Mouse (Mus musculus): ENCODE results near the gene Arfgap3. TPM values are rescaled to one million over a fixed set of nuclear protein-coding genes. Genes with fewer than 3 reads are reported as not detected.

Gene Arfgap3
- total and polyA plus RNA-seq, 2 experiments from 2014 or later, result 31.0 to 59.3 TPM

GRCm38 (mm10) chr15:83296050-83296449 lies 54.0 kb downstream of the Arfgap3 start:
- Histone ChIP-seq H3K27ac (no peak overlapping the region), H3K4me2 (ENCODE audit: low read depth, low read length) (no peak overlapping the region), H3K9me3 (ENCODE audit: low read length) (no peaks in the 10 kb centered on the region), H3K9ac (replicated peaks; ENCODE audit: low read length) (no peak overlapping the region), H3K4me3 (ENCODE audit: low read length) (no peak overlapping the region), H3K4me1 (ENCODE audit: insufficient read depth, low read length) (no peaks in the 10 kb centered on the region), H3K27me3 (ENCODE audit: insufficient read depth, low read length) (no peaks in the 10 kb centered on the region), H3K36me3 (ENCODE audit: insufficient read depth, low read length) (no peaks in the 10 kb centered on the region)
- no peak for ATAC-seq
- no peak for TF ChIP-seq CTCF (IDR thresholded peaks at IDR 0.05; ENCODE audit: low read depth)
- 90% methylated on average over 4 of the region's 4 CpGs for WGBS
- no peak for DNase-seq (ENCODE audit: low spot score)

- ATAC-seq, result no peak
Measured at GRCm38 (mm10) chr15:83294954-83295353, 55.1 kb downstream of the Arfgap3 start.

GRCm38 (mm10) chr15:83293706-83294645 lies 56.1 kb downstream of the Arfgap3 start:
- H3K4me3 ChIP-seq (ENCODE audit: low read length), result no peak overlapping the region
- no peak overlapping the region for H3K27ac ChIP-seq
- DNase-seq (ENCODE audit: low spot score) (peak; percentile 47), ATAC-seq (no peak)
- no peaks in the 10 kb centered on the region for H3K9me3 ChIP-seq (ENCODE audit: low read length)
- no peak for TF ChIP-seq CTCF (IDR thresholded peaks at IDR 0.05; ENCODE audit: low read depth)
- no peaks in the 10 kb centered on the region for H3K27me3 ChIP-seq (ENCODE audit: insufficient read depth, low read length)
- no peaks in the 10 kb centered on the region for H3K4me1 ChIP-seq (ENCODE audit: insufficient read depth, low read length)
- H3K9ac ChIP-seq (replicated peaks; ENCODE audit: low read length), result no peak overlapping the region
- H3K4me2 ChIP-seq (ENCODE audit: low read depth, low read length), result no peak overlapping the region
- 78% methylated on average over 8 of the region's 8 CpGs for WGBS
- no peaks in the 10 kb centered on the region for H3K36me3 ChIP-seq (ENCODE audit: insufficient read depth, low read length)

More at GRCm38 (mm10) chr15:83294954-83295353, 55.1 kb downstream of the Arfgap3 start:
- no peak for TF ChIP-seq CTCF (IDR thresholded peaks at IDR 0.05; ENCODE audit: low read depth)
- DNase-seq (ENCODE audit: low spot score), result no peak
- no peak overlapping the region for H3K4me2 ChIP-seq (ENCODE audit: low read depth, low read length)
- no peaks in the 10 kb centered on the region for H3K36me3 ChIP-seq (ENCODE audit: insufficient read depth, low read length)
- no peak overlapping the region for H3K9ac ChIP-seq (replicated peaks; ENCODE audit: low read length)
- no peaks in the 10 kb centered on the region for H3K27me3 ChIP-seq (ENCODE audit: insufficient read depth, low read length)
- 85% methylated on average over 3 of the region's 3 CpGs for WGBS
- no peak overlapping the region for H3K27ac ChIP-seq
- H3K4me3 ChIP-seq (ENCODE audit: low read length), result no peak overlapping the region
- no peaks in the 10 kb centered on the region for H3K4me1 ChIP-seq (ENCODE audit: insufficient read depth, low read length)
- no peaks in the 10 kb centered on the region for H3K9me3 ChIP-seq (ENCODE audit: low read length)

GRCm38 (mm10) chr15:83293144-83293543 lies 56.9 kb downstream of the Arfgap3 start:
- TF ChIP-seq CTCF (IDR thresholded peaks at IDR 0.05; ENCODE audit: low read depth), result no peak
- Histone ChIP-seq H3K9me3 (ENCODE audit: low read length) (no peaks in the 10 kb centered on the region), H3K4me3 (ENCODE audit: low read length) (no peak overlapping the region), H3K4me2 (ENCODE audit: low read depth, low read length) (no peak overlapping the region), H3K36me3 (ENCODE audit: insufficient read depth, low read length) (no peaks in the 10 kb centered on the region), H3K9ac (replicated peaks; ENCODE audit: low read length) (no peak overlapping the region), H3K27ac (no peak overlapping the region), H3K4me1 (ENCODE audit: insufficient read depth, low read length) (no peaks in the 10 kb centered on the region), H3K27me3 (ENCODE audit: insufficient read depth, low read length) (no peaks in the 10 kb centered on the region)
- ATAC-seq (no peak), DNase-seq (ENCODE audit: low spot score) (no peak)
- WGBS, result 82% methylated on average over 6 of the region's 6 CpGs

GRCm38 (mm10) chr15:83292261-83293056 lies 57.6 kb downstream of the Arfgap3 start:
- 79% methylated on average over 13 of the region's 13 CpGs for WGBS
- H3K27me3 ChIP-seq (ENCODE audit: insufficient read depth, low read length), result no peaks in the 10 kb centered on the region
- no peaks in the 10 kb centered on the region for H3K4me1 ChIP-seq (ENCODE audit: insufficient read depth, low read length)
- no peak for TF ChIP-seq CTCF (IDR thresholded peaks at IDR 0.05; ENCODE audit: low read depth)
- ATAC-seq (no peak), DNase-seq (ENCODE audit: low spot score) (no peak)
- no peaks in the 10 kb centered on the region for H3K36me3 ChIP-seq (ENCODE audit: insufficient read depth, low read length)
- no peaks in the 10 kb centered on the region for H3K9me3 ChIP-seq (ENCODE audit: low read length)
- no peak overlapping the region for H3K4me2 ChIP-seq (ENCODE audit: low read depth, low read length)
- H3K27ac ChIP-seq, result no peak overlapping the region
- H3K4me3 ChIP-seq (ENCODE audit: low read length), result no peak overlapping the region
- H3K9ac ChIP-seq (replicated peaks; ENCODE audit: low read length), result no peak overlapping the region

- no peak for DNase-seq (ENCODE audit: low spot score)
- Histone ChIP-seq H3K27me3 (ENCODE audit: insufficient read depth, low read length) (no peaks in the 10 kb centered on the region), H3K9me3 (ENCODE audit: low read length) (no peaks in the 10 kb centered on the region), H3K27ac (no peak overlapping the region), H3K4me3 (ENCODE audit: low read length) (no peak overlapping the region), H3K4me1 (ENCODE audit: insufficient read depth, low read length) (no peaks in the 10 kb centered on the region), H3K9ac (replicated peaks; ENCODE audit: low read length) (no peak overlapping the region), H3K4me2 (ENCODE audit: low read depth, low read length) (no peak overlapping the region), H3K36me3 (ENCODE audit: insufficient read depth, low read length) (no peaks in the 10 kb centered on the region)
- TF ChIP-seq CTCF (IDR thresholded peaks at IDR 0.05; ENCODE audit: low read depth), result no peak
- 65% methylated on average over 2 of the region's 2 CpGs for WGBS
- no peak for ATAC-seq
Measured at GRCm38 (mm10) chr15:83290899-83291298, 59.1 kb downstream of the Arfgap3 start.

All from hindbrain, postnatal 0 days (tissue).